Mouse (Mus musculus): ENCODE measurements at regions not wholly inside any gene's neighbourhood (a gene's known extent, or its start where the extent isn't known, plus 50 kb on each side); places are given as distances from the start of the nearest gene placed in this dataset.

- TF ChIP-seq CTCF (IDR thresholded peaks at IDR 0.05; ENCODE audit: borderline replicate concordance, insufficient read depth, low read depth, low read length) (no peak), POLR2A (IDR thresholded peaks at IDR 0.05; ENCODE audit: borderline replicate concordance, insufficient read depth, low read length) (no peak)
Observed at GRCm38 (mm10) chr10:91971951-91972350, 750.3 kb downstream of the Nedd1 start.
